Mouse (Mus musculus) intestine, embryonic 14.5 days (tissue): ENCODE data around the gene Tmem222. TPM values are rescaled to one million over a fixed set of nuclear protein-coding genes. Genes with fewer than 3 reads are reported as not detected.

Experiments
- polyA plus RNA-seq: library from polyadenylated mRNA; unstranded; fragments of >200 nt; fragmentation: Nextera tagmentation; extraction: Ambion mirVana; gene quantifications from 2 replicates; pipeline ENCODE4 v1.2.1, GENCODE M21; 2014

Tmem222 gene
- polyA plus RNA-seq, 1 experiment from 2014 or later: 84.6 TPM

Other genes with a start within 250 kb of the Tmem222 start
- 79.6 and 88.3 TPM in 2 replicates for gene Wasf2, start 147.3 kb downstream of the Tmem222 start, polyA plus RNA-seq
- gene Cd164l2, start 65.7 kb downstream of the Tmem222 start, polyA plus RNA-seq: 1.9 and 2.5 TPM in 2 replicates
- not detected in 2 replicates for gene Gpr3, start 65.3 kb downstream of the Tmem222 start, polyA plus RNA-seq
- gene Map3k6, start 37.0 kb downstream of the Tmem222 start, polyA plus RNA-seq: 2.8 and 3.2 TPM in 2 replicates
- gene Sytl1, start 14.7 kb downstream of the Tmem222 start, polyA plus RNA-seq: 1.5 and 2.2 TPM in 2 replicates
- 16.7 and 18.2 TPM in 2 replicates for gene Wdtc1, start 75.7 kb upstream of the Tmem222 start, polyA plus RNA-seq
- gene Slc9a1, start 91.9 kb upstream of the Tmem222 start, polyA plus RNA-seq: 11.0 and 11.6 TPM in 2 replicates
- gene Tent5b, start 202.3 kb upstream of the Tmem222 start, polyA plus RNA-seq: 0.23 and 0.38 TPM in 2 replicates
- gene Trnp1, start 220.8 kb upstream of the Tmem222 start, polyA plus RNA-seq: 1.1 and 2.4 TPM in 2 replicates
- gene Kdf1, start 241.2 kb upstream of the Tmem222 start, polyA plus RNA-seq: 32.9 and 34.5 TPM in 2 replicates